Mouse (Mus musculus): ENCODE data around the gene Ccdc12. TPM values are rescaled to one million over a fixed set of nuclear protein-coding genes. Genes with fewer than 3 reads are reported as not detected.
A peak's percentile ranks its signal among the peaks of the same experiment; 100 is the strongest.

Gene Ccdc12
- polyA plus RNA-seq, 1 experiment from 2014 or later = 88.1 TPM

DNA sequence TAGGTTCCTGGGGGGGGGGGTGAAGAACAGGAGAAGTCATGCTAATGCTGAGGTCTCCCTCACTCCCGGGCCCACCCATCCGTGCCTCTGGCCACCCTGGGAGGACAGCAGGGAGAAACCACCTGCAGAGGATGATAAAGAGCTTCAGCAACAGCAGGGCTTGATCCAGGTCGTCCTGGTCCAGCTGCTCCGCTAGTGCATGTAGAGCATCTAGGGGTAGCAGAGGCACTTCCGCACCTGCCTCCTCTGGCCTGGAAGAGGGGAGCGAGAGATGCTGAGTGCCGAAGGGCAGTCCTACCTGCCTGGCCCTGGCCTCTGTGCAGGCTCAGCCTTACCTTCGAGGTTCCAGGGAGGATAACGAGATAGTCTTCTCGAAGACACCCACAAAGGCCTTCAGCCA, 12.0 kb upstream of the Ccdc12 start:
- no peak for ATAC-seq
- CTCF ChIA-PET = no interaction called here
- DNase-seq (ENCODE audit: low read depth, low spot score) = no peak
- POLR2A ChIA-PET = interaction anchor here (1.1 kb wide), 1 partner anchor 11 kb away, joined by 3 read pairs; no protein-coding TSS in a partner anchor
- H3K27me3 ChIP-seq = no peaks in the 10 kb centered on the region
- TF ChIP-seq CTCF (IDR thresholded peaks at IDR 0.05) = no peak
- in situ Hi-C loops (cut with MboI; ENCODE audit: low pct_unique_long_range_greater_than_20kb) = loop anchor here (10.0 kb wide), 1 partner anchor 231 kb away; the partner anchor contains the start of gene Als2cl

DNA sequence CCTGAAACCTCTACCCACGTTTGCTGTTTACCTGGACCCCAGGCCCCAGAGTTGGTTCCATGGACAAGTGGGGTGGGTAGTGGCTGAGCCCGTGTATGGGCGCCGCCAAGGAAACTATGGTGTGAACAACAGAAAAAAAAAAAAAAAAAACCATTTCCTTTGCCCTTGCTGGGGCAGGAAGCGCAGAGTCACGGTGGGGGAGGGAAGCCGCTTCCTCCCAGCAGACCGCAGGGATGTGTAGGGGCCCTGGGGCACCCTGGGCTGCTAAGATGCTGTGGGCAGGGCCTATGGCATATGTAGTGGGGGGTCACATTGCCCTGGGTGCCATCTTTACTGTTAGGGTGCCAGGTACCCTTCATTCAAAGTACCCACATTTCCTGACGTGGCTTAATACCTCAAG, 11.1 kb upstream of the Ccdc12 start:
- POLR2A ChIA-PET = interaction anchor here (1.1 kb wide), 1 partner anchor 11 kb away, joined by 3 read pairs; no protein-coding TSS in a partner anchor
- no peak for DNase-seq (ENCODE audit: low read depth, low spot score)

DNA sequence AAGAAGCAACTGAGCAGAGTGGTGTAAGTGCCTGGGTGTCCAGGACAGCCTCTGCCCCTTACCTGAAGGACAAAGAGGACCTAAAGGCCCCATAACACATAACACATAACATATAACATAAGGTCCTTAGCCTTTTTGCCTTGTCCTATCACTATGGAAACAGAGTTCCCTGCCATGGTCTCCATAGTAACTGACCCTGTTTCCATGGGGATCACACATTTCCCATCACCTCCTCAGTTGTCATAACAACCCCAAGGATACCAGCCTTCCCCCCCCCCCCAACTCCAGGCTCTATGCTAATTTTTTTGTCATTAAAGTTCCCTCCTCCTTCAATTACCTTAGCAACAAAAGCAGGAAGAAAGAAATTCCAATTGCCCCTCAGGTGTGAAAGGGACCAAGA, 6.5 kb upstream of the Ccdc12 start:
- in situ Hi-C loops (cut with MboI; ENCODE audit: low pct_unique_long_range_greater_than_20kb) = loop anchor here (5.0 to 10.0 kb wide), 2 partner anchors 43 to 225 kb away; partner anchors contain the start of gene Als2cl
- no peaks in the 10 kb centered on the region for H3K27me3 ChIP-seq
- CTCF ChIA-PET = interaction anchor here (1.5 kb wide), 1 partner anchor 132 kb away, joined by 3 read pairs; no protein-coding TSS in a partner anchor
- DNase-seq (ENCODE audit: low read depth, low spot score) = no peak
- POLR2A ChIA-PET = no interaction called here
- TF ChIP-seq CTCF (IDR thresholded peaks at IDR 0.05) = no peak
- ATAC-seq = no peak

More for the DNA sequence above, 11.1 kb upstream of the Ccdc12 start:
- no peak for ATAC-seq
- in situ Hi-C loops (cut with MboI; ENCODE audit: low pct_unique_long_range_greater_than_20kb) = loop anchor here (10.0 kb wide), 1 partner anchor 230 kb away; the partner anchor contains the start of gene Als2cl
- CTCF ChIA-PET = no interaction called here
- no peaks in the 10 kb centered on the region for H3K27me3 ChIP-seq
- TF ChIP-seq CTCF (IDR thresholded peaks at IDR 0.05) = no peak

DNA sequence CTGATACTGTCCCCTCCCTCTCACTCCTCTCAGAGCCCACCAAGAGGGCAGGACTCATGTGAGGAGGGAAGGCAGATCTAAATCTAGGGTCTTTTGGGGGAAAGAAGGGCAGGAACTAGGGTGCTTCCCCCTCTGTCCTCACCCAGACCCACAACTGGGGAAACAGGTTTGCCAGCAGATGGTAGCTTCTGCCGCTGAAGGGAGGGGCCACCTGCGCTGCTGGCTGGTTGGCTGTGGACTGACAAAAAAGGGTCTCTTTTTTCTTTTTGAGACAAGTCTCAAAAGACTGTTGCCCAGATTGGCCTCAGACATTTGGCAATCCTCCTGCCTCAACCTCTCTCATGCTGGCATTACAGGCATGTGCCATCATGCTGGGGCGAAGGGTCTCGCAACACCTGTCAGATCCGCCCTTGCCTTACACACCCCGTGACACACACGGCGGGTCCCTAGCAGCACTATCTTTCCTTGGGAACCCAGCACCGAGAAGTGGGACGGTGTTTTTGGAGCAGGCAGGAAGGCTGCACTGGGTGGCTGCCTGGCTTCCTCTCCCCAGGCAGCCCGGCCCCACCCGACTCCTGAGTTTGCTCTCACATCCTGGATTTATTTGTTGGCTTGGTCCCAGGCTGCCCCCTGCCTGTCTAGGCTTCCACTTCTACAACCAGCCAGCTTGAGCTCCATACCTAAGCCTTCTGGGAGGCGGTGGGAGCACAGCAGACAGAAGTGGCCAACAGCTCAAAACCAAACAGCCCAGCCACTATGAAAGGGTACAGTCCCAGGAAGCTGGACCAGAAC, 4.2 kb upstream of the Ccdc12 start:
- DNase-seq (ENCODE audit: low read depth, low spot score) = no peak

DNA sequence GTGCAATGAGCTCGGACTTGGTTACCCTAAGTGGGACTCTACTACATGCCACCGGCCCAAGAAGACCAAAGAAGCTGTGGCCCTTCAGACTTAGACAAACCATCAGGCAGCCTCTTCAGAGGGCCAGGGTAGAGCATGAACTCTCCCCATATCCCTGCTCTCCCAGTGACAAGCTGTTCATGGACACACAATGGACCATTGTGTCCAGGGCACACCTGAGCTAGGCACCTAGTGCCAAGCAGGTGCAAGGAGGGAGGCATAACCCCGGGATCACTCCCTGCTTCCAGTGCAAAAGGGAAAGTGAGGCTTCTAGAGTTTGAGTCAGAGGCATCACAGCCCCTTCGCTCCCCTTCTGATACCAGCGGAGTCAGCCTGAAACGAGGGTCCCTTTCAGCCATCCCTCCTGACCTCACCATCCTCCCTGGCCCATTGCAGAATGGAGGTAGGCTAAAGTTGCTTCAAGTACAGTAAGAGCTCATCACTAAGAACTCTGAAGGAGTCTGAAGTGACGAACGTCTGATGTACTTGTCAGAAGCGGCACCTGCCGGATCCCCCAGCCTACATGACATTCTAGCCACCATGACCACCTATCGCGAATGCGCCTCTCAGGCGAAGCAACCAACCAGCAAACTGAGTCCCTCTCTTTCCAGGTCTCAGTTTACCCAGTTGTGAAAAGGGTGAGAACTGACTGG, 3.2 kb upstream of the Ccdc12 start:
- in situ Hi-C loops (cut with MboI; ENCODE audit: low pct_unique_long_range_greater_than_20kb) = loop anchor here (5.0 kb wide), 1 partner anchor 39 kb away; no protein-coding TSS in a partner anchor
- no peak for DNase-seq (ENCODE audit: low read depth, low spot score)

More for the DNA sequence above, 4.2 kb upstream of the Ccdc12 start:
- ChIA-PET CTCF (interaction anchor here (1.3 to 2.3 kb wide), 4 partner anchors 19 to 57 kb away, joined by 3 to 9 read pairs (median 4); no protein-coding TSS in a partner anchor), POLR2A (no interaction called here)
- no peak for ATAC-seq
- no peak for TF ChIP-seq CTCF (IDR thresholded peaks at IDR 0.05)
- in situ Hi-C loops (cut with MboI; ENCODE audit: low pct_unique_long_range_greater_than_20kb) = loop anchor here (5.0 kb wide), 1 partner anchor 40 kb away; no protein-coding TSS in a partner anchor
- H3K27me3 ChIP-seq = no peaks in the 10 kb centered on the region

DNA sequence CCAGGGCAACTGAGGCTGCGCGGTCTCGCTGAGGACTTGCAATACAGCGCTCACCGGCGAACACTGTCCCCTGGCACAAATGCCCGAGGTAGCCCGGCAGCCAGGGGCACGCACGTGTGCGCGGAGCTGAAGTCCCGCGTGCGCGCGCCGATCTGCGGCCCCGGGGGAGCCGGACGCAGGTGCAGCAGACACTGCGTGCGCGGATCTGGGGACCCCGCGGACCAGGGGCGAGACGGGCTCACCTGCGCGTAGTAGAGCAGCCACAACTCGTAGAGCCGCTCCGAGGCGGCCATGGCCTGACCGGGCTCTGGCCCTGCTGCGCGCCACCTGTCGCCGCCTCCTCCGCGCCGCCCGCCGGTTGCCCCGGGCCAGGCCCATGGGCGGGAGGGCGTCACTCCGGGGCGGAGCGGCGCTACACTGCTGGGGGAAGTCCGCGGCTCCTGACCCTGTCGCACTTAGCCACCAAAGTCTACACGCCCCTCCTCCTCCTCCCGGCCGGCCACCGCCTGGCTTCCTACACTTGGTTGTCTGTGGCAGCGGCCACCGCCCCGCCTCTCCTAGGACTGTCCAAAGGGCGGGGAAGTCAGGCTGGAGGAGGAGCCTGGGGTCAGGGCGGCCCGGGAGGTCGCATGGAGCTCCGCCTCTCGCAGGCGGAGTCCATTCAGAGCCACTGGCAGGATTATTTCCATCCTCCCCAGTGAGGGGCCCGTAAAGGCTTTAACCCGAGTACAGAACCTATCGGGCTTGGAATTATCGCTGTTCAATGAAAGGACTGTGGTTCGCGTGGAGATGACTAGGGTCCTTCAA, 2.4 kb upstream of the Ccdc12 start, which contains the start of gene Nbeal2:
TSS of gene Nbeal2 (minus strand) at position 507 of the 807 bp plus-strand sequence.
- no peaks in the 10 kb centered on the region for H3K27me3 ChIP-seq
- ChIA-PET POLR2A (interaction anchor here (0.9 to 1.4 kb wide), 2 partner anchors 13 to 31 kb away, joined by 4 to 6 read pairs; no protein-coding TSS in a partner anchor), CTCF (interaction anchor here (0.8 to 2.3 kb wide), 6 partner anchors 18 to 56 kb away, joined by 3 to 9 read pairs (median 4); no protein-coding TSS in a partner anchor)
- DNase-seq (ENCODE audit: low read depth, low spot score) = no peak
- in situ Hi-C loops (cut with MboI; ENCODE audit: low pct_unique_long_range_greater_than_20kb) = loop anchor here (5.0 kb wide), 1 partner anchor 38 kb away; no protein-coding TSS in a partner anchor
- peak; percentile 92 for ATAC-seq
- no peak for TF ChIP-seq CTCF (IDR thresholded peaks at IDR 0.05)

More for the DNA sequence above, 3.2 kb upstream of the Ccdc12 start:
- TF ChIP-seq CTCF (IDR thresholded peaks at IDR 0.05) = no peak
- ChIA-PET CTCF (interaction anchor here (1.0 to 2.3 kb wide), 5 partner anchors 20 to 56 kb away, joined by 3 to 9 read pairs (median 4); no protein-coding TSS in a partner anchor), POLR2A (interaction anchor here (0.9 kb wide), 1 partner anchor 12 kb away, joined by 4 read pairs; no protein-coding TSS in a partner anchor)
- no peak for ATAC-seq
- no peaks in the 10 kb centered on the region for H3K27me3 ChIP-seq

DNA sequence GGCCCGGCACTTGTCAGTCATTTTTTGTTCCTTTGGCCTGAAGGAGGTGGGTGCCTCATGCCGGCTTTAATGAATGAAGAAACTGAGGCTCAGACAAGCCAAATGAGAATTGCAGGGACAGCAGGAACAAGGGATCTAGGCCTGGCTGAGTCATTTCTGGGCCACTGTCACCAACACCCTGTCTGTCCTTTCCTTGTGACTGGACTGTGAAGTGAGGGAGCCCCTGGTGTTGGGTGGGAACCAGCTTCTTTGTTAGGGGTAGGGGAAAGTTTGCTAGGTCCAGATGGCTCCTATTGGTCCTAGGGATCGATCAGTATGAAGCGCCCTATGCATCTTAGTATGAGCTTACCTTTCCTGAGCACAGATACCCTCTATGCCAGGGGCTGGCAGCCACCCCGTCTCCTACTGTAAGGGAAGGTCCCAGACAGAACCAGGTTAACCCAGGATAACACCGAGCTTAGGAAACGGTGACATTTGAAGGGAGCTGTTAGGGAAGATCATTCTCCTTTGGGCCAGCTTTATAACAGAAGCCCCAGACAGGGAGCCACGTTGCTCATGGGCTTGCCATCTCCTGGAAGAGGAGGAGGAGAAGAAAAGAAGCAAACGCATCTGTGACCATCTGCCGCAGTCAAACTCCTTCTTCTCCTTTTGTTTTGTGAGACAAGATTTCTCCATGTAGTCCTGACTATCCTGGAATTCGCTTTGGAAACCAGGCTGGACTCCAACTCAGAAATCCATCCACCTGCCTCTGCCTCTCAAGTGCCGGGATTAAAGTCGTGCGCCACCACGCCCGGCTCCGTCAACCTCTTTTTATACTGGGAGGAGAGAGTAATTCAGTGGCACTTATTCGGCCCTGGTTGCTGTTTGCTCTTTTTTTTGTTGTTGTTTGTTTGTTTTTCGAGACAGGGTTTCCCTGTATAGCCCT, 1.3 kb upstream of the Ccdc12 start:
- in situ Hi-C loops (cut with MboI; ENCODE audit: low pct_unique_long_range_greater_than_20kb) = loop anchor here (5.0 kb wide), 1 partner anchor 37 kb away; no protein-coding TSS in a partner anchor
- no peak for TF ChIP-seq CTCF (IDR thresholded peaks at IDR 0.05)
- CTCF ChIA-PET = interaction anchor here (0.8 to 1.8 kb wide), 3 partner anchors 16 to 33 kb away, joined by 3 to 5 read pairs (median 4); no protein-coding TSS in a partner anchor
- no peaks in the 10 kb centered on the region for H3K27me3 ChIP-seq
- POLR2A ChIA-PET = interaction anchor here (1.4 kb wide), 1 partner anchor 30 kb away, joined by 6 read pairs; no protein-coding TSS in a partner anchor
- DNase-seq (ENCODE audit: low read depth, low spot score) (no peak), ATAC-seq (no peak)

DNA sequence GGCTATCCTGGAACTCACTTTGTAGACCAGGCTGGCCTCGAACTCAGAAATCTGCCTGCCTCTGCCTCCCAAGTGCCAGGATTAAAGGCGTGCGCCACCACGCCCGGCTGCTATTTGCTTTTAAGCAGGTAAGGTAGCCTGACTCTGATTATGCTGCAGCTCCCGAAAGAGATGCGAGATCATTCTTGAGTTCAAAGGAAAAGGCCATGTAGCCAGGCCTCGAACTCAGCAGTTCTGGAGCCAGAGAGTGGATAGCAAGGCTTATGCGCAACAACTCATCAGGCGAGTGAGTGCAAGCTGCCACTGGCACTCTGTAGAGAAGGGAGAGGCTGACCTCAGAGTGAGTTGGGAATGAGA, 674 bp upstream of the Ccdc12 start:
- ChIA-PET CTCF (interaction anchor here (1.0 kb wide), 1 partner anchor 15 kb away, joined by 3 read pairs; no protein-coding TSS in a partner anchor), POLR2A (no interaction called here)
- ATAC-seq (no peak), DNase-seq (ENCODE audit: low read depth, low spot score) (no peak)
- no peak for TF ChIP-seq CTCF (IDR thresholded peaks at IDR 0.05)
- H3K27me3 ChIP-seq = no peaks in the 10 kb centered on the region
- in situ Hi-C loops (cut with MboI; ENCODE audit: low pct_unique_long_range_greater_than_20kb) = no loop called here
